9 mouse cellular contexts compared by ENCODE assay signal in the genomic region with DNA sequence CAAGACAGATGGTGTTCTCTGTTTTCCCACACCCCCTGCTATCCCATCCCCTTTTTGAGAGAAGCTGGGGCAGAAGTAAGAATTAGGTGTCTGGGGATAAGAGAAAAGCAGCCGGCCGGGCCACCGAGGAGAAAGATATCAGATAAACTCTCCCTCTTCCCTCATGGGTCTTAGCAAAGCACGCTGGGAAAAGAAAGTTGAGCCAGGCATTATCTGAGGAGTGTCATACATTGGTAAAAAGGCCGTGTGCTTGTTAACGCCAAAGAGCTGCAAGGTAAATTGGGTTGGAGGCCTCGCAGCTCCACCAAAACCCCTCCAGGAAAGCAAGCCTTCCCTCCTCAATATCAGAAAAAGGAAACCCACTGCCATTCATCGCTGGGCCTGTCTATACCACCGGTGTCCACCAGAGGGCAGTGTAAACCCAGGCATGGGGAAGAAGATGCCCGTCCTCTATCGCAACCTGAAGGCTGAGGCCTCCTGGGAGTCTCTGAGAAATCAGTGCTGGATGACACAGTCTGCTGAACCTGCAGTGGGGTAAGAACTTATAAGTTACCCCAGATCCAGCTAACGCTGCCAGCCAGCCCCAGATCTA. TPM values are rescaled to one million over a fixed set of nuclear protein-coding genes. Genes with fewer than 3 reads are reported as not detected.
A peak's percentile ranks its signal among the peaks of the same experiment; 100 is the strongest.
DNase-seq lines count a peak whose midpoint lies in the region; ATAC-seq and TF ChIP-seq lines count a peak whose summit lies in the region.
"Had no signal": no experiment of that assay in that cellular context is flagged by ENCODE, and none has a peak within 500 bp of the region (broad histone marks: within the 10 kb centered on the region; RNA-seq: fewer than 3 reads in every experiment).

No protein-coding gene starts in this region.

- TF ChIP-seq EP300 in heart, adult 2 months (IDR thresholded peaks at IDR 0.05; ENCODE audit: insufficient read depth, low read depth, low read length) = peak; percentile 84

- intact Hi-C loops in heart, adult 2 months (cut with DNase I) = loop anchor here (1.0 to 2.0 kb wide), 2 partner anchors 74 to 164 kb away; no protein-coding TSS in a partner anchor

- no peak overlapping the region for H3K27ac ChIP-seq in heart, adult 2 months
- H3K27ac ChIP-seq in liver, embryonic 13.5 days = no peak overlapping the region
- no peak overlapping the region for H3K27ac ChIP-seq in neural tube, embryonic 14.5 days (ENCODE audit: low read depth, low read length)
- H3K27ac ChIP-seq: embryonic facial prominence, embryonic 15.5 days had no signal

- peak overlapping the region; percentile 32 for H3K4me2 ChIP-seq in liver, embryonic 13.5 days
- H3K4me2 ChIP-seq in neural tube, embryonic 14.5 days (ENCODE audit: low read depth, low read length) = no peak overlapping the region
- H3K4me2 ChIP-seq: embryonic facial prominence, embryonic 15.5 days had no signal

- no peak for ATAC-seq in liver, embryonic 13.5 days (ENCODE audit: low read depth)
- peak; percentile 58; the same call in 1 of the 2 replicates for ATAC-seq in neural tube, embryonic 14.5 days (ENCODE audit: low read depth)

- peaks cover 1% of the 10 kb centered on the region for H3K4me1 ChIP-seq in heart, adult 2 months (ENCODE audit: control insufficient read depth, insufficient read depth, low read length)
- peaks cover 13% of the 10 kb centered on the region for H3K4me1 ChIP-seq in liver, embryonic 13.5 days (replicated peaks)
- peaks cover 6% of the 10 kb centered on the region for H3K4me1 ChIP-seq in neural tube, embryonic 14.5 days (ENCODE audit: control insufficient read depth, insufficient read depth, low read length)

- WGBS in heart, adult 2 months = 6% methylated on average over 12 of the region's 12 CpGs
- 5% methylated on average over 12 of the region's 12 CpGs for WGBS in liver, embryonic 13.5 days (ENCODE audit: insufficient replicate concordance)
- 21% methylated on average over 12 of the region's 12 CpGs for WGBS in neural tube, embryonic 14.5 days

- no peak for TF ChIP-seq POLR2A in heart, adult 2 months (IDR thresholded peaks at IDR 0.05; ENCODE audit: insufficient read depth, low read depth, low read length)

- no peaks in the 10 kb centered on the region for H3K79me2 ChIP-seq in heart, adult 2 months (replicated peaks; ENCODE audit: control insufficient read depth, insufficient read depth, low read length)

- peak; percentile 78 for DNase-seq in A20 (ENCODE audit: low read depth, low spot score)
- DNase-seq in adrenal gland, adult 2 months = peak; percentile 80
- peak; percentile 88 for DNase-seq in embryo, embryonic 10.5 days (ENCODE audit: low spot score)
- DNase-seq in heart, adult 2 months = peak; percentile 68 to 85
- peak; percentile 87 for DNase-seq in kidney, postnatal 10 days
- peak; percentile 60 for DNase-seq in liver, embryonic 13.5 days
- DNase-seq in testis, postnatal 10 days (ENCODE audit: low spot score) = peak; percentile 91

- H3K9ac ChIP-seq in heart, adult 2 months (ENCODE audit: low read depth, low read length) = no peak overlapping the region
- no peak overlapping the region for H3K9ac ChIP-seq in liver, embryonic 13.5 days
- no peak overlapping the region for H3K9ac ChIP-seq in neural tube, embryonic 14.5 days (replicated peaks; ENCODE audit: low read depth, low read length)
- H3K9ac ChIP-seq: embryonic facial prominence, embryonic 15.5 days had no signal

- H3K36me3 ChIP-seq in heart, adult 2 months (ENCODE audit: control insufficient read depth, insufficient read depth, low read length) = no peaks in the 10 kb centered on the region
- no peaks in the 10 kb centered on the region for H3K36me3 ChIP-seq in liver, embryonic 13.5 days
- H3K36me3 ChIP-seq in neural tube, embryonic 14.5 days (ENCODE audit: control insufficient read depth, insufficient read depth, low read length) = no peaks in the 10 kb centered on the region
- H3K36me3 ChIP-seq: embryonic facial prominence, embryonic 15.5 days had no signal

- H3K9me3 ChIP-seq in liver, embryonic 13.5 days (replicated peaks) = no peaks in the 10 kb centered on the region
- 0 out of 2 replicates have a peak, but pooled peaks cover 2% of the 10 kb centered on the region for H3K9me3 ChIP-seq in neural tube, embryonic 14.5 days (ENCODE audit: control insufficient read depth, low read length)
- H3K9me3 ChIP-seq: embryonic facial prominence, embryonic 15.5 days had no signal

- TF ChIP-seq CTCF in heart, adult 2 months (IDR thresholded peaks at IDR 0.05) = peak; percentile 98; the same call in 1 of the 2 replicates

- H3K27me3 ChIP-seq in heart, adult 2 months (ENCODE audit: control insufficient read depth, insufficient read depth, low read length) = no peaks in the 10 kb centered on the region
- H3K27me3 ChIP-seq in liver, embryonic 13.5 days = peaks cover 47% of the 10 kb centered on the region
- no peaks in the 10 kb centered on the region for H3K27me3 ChIP-seq in neural tube, embryonic 14.5 days (ENCODE audit: control insufficient read depth, insufficient read depth, low read length)

- H3K4me3 ChIP-seq in heart, adult 2 months = no peak overlapping the region
- H3K4me3 ChIP-seq in liver, embryonic 13.5 days (replicated peaks) = no peak overlapping the region
- no peak overlapping the region for H3K4me3 ChIP-seq in neural tube, embryonic 14.5 days (ENCODE audit: low read depth, low read length)
- H3K4me3 ChIP-seq: embryonic facial prominence, embryonic 15.5 days had no signal

RNA-seq across cellular contexts. Expression of a gene that starts 3.1 kb away (rescaled TPM):
- not detected for total RNA-seq in adrenal gland, adult 2 months (2021)
- polyA plus RNA-seq in adrenal gland, adult 2 months (2012; rRNA removed) = 0.08 TPM in 1 of 2 replicates, not detected in the other
- total RNA-seq in heart, adult 2 months (2021) = under 1 TPM in 1 of 2 experiments, not detected in 1; 0.16 TPM
- polyA plus RNA-seq in heart, adult 2 months (2012; rRNA removed) = 0.38 TPM in 1 of 2 replicates, not detected in the other
- polyA plus RNA-seq in liver, embryonic 13.5 days (2015; fragmentation: Nextera tagmentation; extraction: Ambion mirVana) = 0.06 and 0.18 TPM in 2 replicates
- polyA plus RNA-seq in neural tube, embryonic 14.5 days (2014; fragmentation: Nextera tagmentation; extraction: Ambion mirVana) = 2.6 and 2.8 TPM in 2 replicates

RNA-seq across cellular contexts. Expression of a gene that starts 28.3 kb away (rescaled TPM):
- 10 to 100 TPM; 13.3 to 17.6 TPM for total RNA-seq in adrenal gland, adult 2 months (2021)
- 22.7 and 23.3 TPM in 2 replicates for polyA plus RNA-seq in adrenal gland, adult 2 months (2012; rRNA removed)
- total RNA-seq in heart, adult 2 months (2021) = 10 to 100 TPM; 17.2 to 18.4 TPM
- polyA plus RNA-seq in heart, adult 2 months (2012; rRNA removed) = 17.6 and 18.2 TPM in 2 replicates
- 8.6 and 9.4 TPM in 2 replicates for polyA plus RNA-seq in liver, embryonic 13.5 days (2015; fragmentation: Nextera tagmentation; extraction: Ambion mirVana)
- 14.0 and 15.3 TPM in 2 replicates for polyA plus RNA-seq in neural tube, embryonic 14.5 days (2014; fragmentation: Nextera tagmentation; extraction: Ambion mirVana)

RNA-seq across cellular contexts. Expression of a gene that starts 44.8 kb away (rescaled TPM):
- total RNA-seq in adrenal gland, adult 2 months (2021) = 10 to 100 TPM; 40.8 to 49.8 TPM
- polyA plus RNA-seq in adrenal gland, adult 2 months (2012; rRNA removed) = 3.0 and 3.9 TPM in 2 replicates
- 10 to 100 TPM; 39.4 to 40.5 TPM for total RNA-seq in heart, adult 2 months (2021)
- 7.3 and 14.3 TPM in 2 replicates for polyA plus RNA-seq in heart, adult 2 months (2012; rRNA removed)
- 36.4 and 41.5 TPM in 2 replicates for polyA plus RNA-seq in liver, embryonic 13.5 days (2015; fragmentation: Nextera tagmentation; extraction: Ambion mirVana)
- 68.9 and 69.1 TPM in 2 replicates for polyA plus RNA-seq in neural tube, embryonic 14.5 days (2014; fragmentation: Nextera tagmentation; extraction: Ambion mirVana)

RNA-seq across cellular contexts. Expression of a gene that starts 44.9 kb away (rescaled TPM):
- not detected for total RNA-seq in adrenal gland, adult 2 months (2021)
- polyA plus RNA-seq in adrenal gland, adult 2 months (2012; rRNA removed) = not detected in 2 replicates
- not detected for total RNA-seq in heart, adult 2 months (2021)
- 0.09 and 0.90 TPM in 2 replicates for polyA plus RNA-seq in heart, adult 2 months (2012; rRNA removed)
- polyA plus RNA-seq in liver, embryonic 13.5 days (2015; fragmentation: Nextera tagmentation; extraction: Ambion mirVana) = not detected in 2 replicates
- polyA plus RNA-seq in neural tube, embryonic 14.5 days (2014; fragmentation: Nextera tagmentation; extraction: Ambion mirVana) = 3.2 and 4.2 TPM in 2 replicates
